Mouse (Mus musculus) right cerebral cortex, adult 18-20 months (tissue): ENCODE results near the gene Tmprss12.
"Not testable (repeated sequence)": the region's sequence is repeated elsewhere in the genome, so short reads cannot be mapped to it uniquely, and the experiment has no call there.

Source experiments
- DNase-seq: peaks from one replicate; pipeline ENCODE4 v3.0.0; 2022; ENCODE audit warnings: mixed read lengths

Tmprss12 gene

DNA sequence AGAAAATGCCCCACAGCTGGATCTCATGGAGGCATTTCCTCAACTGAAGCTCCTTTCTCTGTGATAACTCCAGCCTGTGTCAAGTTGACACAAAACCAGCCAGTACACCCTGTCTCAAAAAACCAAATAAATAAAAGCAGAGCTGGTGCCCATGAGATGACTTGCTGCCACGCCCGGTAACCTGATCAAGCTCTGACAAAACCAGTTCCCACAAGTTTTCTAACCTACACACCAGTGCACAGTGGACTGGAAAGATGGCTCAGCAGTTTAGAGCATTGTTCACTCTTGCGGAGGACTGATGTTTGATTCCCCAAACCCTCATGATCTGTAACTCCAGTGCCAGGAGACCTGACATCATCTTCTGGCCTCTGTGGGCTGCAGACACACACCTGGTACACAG lies 44.6 kb downstream of the Tmprss12 start:
- no peak for DNase-seq

DNA sequence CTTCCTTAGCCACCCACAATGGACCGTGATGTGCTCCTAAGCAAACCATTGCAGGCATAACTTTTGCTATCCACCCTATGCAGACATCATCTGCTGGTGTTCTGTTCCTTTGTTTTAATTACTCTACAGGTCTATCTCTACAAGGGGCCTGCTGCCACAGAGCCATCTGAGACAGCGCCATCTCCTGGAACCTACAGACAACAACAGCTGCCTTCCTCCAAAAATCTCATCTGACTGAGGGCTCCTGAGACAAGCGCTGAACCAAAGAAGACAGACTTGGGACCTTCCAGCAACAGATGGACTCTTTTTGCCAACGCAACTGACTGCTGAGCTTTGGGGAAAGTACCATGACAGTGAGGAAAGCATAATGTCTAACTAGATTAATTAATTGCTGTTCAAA lies 47.5 kb downstream of the Tmprss12 start:
- DNase-seq = not testable (repeated sequence)

- DNase-seq = not testable (repeated sequence)
Measured at GRCm38 (mm10) chr15:100329336-100329735, 48.7 kb downstream of the Tmprss12 start.

GRCm38 (mm10) chr15:100330739-100331138 lies 50.1 kb downstream of the Tmprss12 start:
- no peak for DNase-seq

DNA sequence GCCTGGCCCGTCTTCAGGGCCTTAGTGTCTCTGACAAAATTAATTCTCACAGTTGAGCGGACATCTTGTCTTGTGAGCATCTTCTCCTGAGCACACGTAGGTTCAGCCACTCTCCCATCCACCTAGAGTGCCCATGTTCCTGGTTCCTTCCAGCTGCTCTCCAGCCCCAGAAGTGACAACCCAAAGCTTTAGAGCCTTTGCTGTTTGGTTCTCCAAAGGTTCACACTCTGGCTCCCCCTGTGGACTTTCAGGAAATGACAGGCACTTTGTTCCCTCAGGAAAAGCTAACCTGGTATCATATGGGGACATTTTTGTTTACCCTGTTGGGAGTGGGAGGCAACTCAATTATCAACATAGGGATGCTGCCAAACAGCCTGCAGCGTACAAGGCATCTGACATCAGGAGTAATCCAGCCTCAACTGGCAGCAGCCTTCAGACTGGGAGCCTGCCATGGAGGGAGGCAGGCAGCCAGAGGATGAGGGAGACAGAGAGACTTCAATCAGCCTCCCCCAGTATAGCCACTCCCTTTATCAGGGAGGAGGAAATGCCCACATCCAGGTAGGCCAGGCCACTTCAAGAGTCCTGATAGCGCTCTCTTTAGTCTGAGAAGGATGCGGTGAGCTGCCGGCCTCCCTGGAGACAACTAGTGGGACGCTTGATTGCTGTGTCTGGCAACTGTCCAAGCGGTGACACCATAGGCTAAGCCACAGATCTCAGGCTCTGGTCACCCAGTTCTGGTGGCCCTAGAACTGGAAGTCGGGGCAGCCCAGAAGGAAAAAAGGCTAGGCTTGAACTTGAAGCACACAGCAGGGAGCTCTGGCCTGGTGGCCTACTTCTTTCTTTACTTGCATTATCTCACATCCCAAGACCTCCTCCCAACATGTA lies 51.7 kb downstream of the Tmprss12 start:
- DNase-seq = not testable (repeated sequence)

DNA sequence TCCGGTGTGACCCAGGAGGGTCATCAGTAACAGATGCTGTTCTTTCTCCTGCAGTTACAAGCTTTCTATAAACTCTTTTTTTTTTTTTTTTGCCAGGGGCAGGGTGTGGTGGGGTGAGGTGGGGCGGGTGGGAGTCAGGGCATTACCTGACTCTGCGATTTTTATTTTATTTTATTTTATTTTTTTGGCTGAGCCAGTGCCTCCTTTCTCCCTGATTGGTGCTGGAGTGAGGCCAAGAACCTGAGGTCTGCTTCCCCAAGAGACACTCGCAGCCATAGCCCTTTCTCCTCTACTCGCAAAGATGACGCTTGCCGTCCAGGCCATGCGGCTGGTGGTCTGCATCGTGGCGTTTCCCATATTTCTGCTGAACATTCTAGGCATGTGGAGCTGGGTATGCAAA lies 54.0 kb downstream of the Tmprss12 start, which contains the start of gene Mettl7a3:
Mettl7a3 (plus strand) TSS at position 301 of the 400 bp plus-strand sequence.
- DNase-seq = no peak

GRCm38 (mm10) chr15:100337328-100337727 lies 56.7 kb downstream of the Tmprss12 start:
- DNase-seq = not testable (repeated sequence)

DNA sequence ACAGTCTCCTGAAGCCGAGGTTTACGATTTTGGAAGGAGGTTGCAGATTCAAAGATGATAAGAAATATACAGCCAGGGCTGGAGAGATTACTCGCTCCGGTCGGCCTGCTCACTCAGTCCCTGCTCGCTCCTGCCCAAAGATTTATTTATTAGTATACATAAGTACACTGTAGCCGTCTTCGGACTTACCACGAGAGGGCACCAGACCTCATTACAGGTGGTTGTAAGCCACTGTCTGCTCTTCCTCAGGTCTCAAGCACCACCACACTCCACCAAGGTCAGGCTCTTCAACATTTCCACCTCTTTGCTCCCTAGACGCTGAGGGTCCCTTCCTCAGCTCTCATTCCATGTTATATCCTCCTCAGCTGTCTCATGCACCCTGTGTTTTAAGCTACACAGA lies 57.2 kb downstream of the Tmprss12 start:
- DNase-seq = not testable (repeated sequence)

DNA sequence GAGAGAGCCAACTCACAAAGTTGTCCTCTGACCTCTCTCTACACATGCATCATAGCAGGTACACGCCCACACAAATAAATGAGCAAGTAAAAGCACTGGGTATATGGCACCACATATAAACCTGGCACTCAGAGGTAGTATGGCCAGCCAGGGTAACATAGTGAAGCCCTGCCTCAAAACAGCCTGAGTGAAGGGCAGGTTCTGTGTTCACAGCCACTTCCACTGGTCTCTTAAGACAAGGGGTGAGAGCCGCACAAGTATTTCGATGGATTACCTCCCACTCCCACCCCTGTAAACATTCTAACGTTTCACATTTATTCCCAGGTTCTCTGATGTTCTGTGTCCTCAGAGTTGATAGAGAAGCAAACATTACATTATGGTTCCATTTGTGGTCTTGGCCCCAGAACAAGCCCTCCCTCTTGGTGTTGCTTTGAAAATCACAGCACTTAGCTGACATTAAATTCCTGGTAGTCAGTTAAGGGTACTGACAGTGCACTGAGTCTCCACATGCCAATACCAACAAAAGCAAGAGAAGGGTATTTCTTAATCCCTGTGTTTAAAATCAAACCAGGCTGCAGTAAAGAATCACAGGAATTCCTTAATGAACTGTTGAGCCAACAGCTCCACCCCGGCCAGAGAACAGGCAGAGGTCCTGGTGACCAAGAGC lies 60.8 kb downstream of the Tmprss12 start:
- DNase-seq = not testable (repeated sequence)
